Mouse (Mus musculus) embryonic facial prominence, embryonic 13.5 days (tissue): ENCODE measurements around the gene Usf3. TPM values are rescaled to one million over a fixed set of nuclear protein-coding genes. Genes with fewer than 3 reads are reported as not detected.

ENCODE experiments used
- ATAC-seq: fragments of 200-750 bp; cut with Nextera tagmentation; 2 replicates; pipeline ENCODE4 v1.8.0; 2017; ENCODE audit warnings: low read depth; ENCODE audit not compliant: insufficient number of reproducible peaks, insufficient read depth, low FRiP score, low TSS enrichment
- H3K27ac ChIP-seq: fragments of 300-500 bp; sonication (generic); 2 replicates; pipeline ENCODE4 v1.5.1; 2015; ENCODE audit warnings: moderate library complexity, mild to moderate bottlenecking, inconsistent platforms
- H3K27me3 ChIP-seq: fragments of 300-500 bp; sonication (generic); 2 replicates; pipeline ENCODE4 v1.6.1; 2015; ENCODE audit warnings: mild to moderate bottlenecking, inconsistent platforms
- H3K36me3 ChIP-seq: fragments of 300-500 bp; sonication (generic); 2 replicates; pipeline ENCODE4 v1.6.1; 2015; ENCODE audit warnings: mild to moderate bottlenecking, inconsistent platforms
- H3K4me1 ChIP-seq: fragments of 300-500 bp; sonication (generic); 2 replicates; pipeline ENCODE4 v1.6.1; 2015; ENCODE audit warnings: inconsistent platforms
- H3K4me2 ChIP-seq: fragments of 300-500 bp; sonication (generic); 2 replicates; pipeline ENCODE4 v1.6.1; 2015; ENCODE audit warnings: moderate library complexity, mild to moderate bottlenecking, inconsistent platforms
- H3K4me3 ChIP-seq: fragments of 300-500 bp; sonication (generic); 2 replicates; pipeline ENCODE4 v1.5.1; 2015; ENCODE audit warnings: mild to moderate bottlenecking, inconsistent platforms
- H3K9ac ChIP-seq: fragments of 300-500 bp; sonication (generic); 2 replicates; pipeline ENCODE4 v1.6.1; 2015; ENCODE audit warnings: mild to moderate bottlenecking, inconsistent platforms
- H3K9me3 ChIP-seq: fragments of 300-500 bp; sonication (generic); 2 replicates; pipeline ENCODE4 v1.6.1; 2016; ENCODE audit warnings: inconsistent platforms
- WGBS: fragments of 180-500 bp; shearing (Covaris S2); methylation state at CpG from one replicate; pipeline ENCODE4 v1.1.7; 2015; ENCODE audit warnings: mixed read lengths; 5-methylcytosine and 5-hydroxymethylcytosine counted together
- polyA plus RNA-seq: library from polyadenylated mRNA; unstranded; fragments of >200 nt; fragmentation: Nextera tagmentation; extraction: Ambion mirVana; gene quantifications from 2 replicates; pipeline ENCODE4 v1.2.1, GENCODE M21; 2015

Usf3 gene
- polyA plus RNA-seq, result 2.6 and 3.9 TPM in 2 replicates

- 1% methylated on average over 41 of the region's 77 CpGs for WGBS
- Histone ChIP-seq H3K9ac (peak within 1 kb of the TSS; percentile 94), H3K4me3 (peak within 1 kb of the TSS; percentile 86), H3K36me3 (no peaks in the 10 kb centered on the region), H3K27me3 (no peaks in the 10 kb centered on the region), H3K27ac (peak within 1 kb of the TSS; percentile 94), H3K4me1 (peaks cover 14% of the 10 kb centered on the region), H3K4me2 (peak within 1 kb of the TSS; percentile 63), H3K9me3 (no peaks in the 10 kb centered on the region)
- peak; percentile 76 for ATAC-seq
These were observed at the start of gene Usf3 for GRCm38 (mm10) chr16:44173155-44173941. TSS of gene Usf3 (plus strand) at chr16:44173246.

- Histone ChIP-seq H3K4me3 (no peak overlapping the region), H3K9me3 (no peaks in the 10 kb centered on the region), H3K27me3 (no peaks in the 10 kb centered on the region), H3K36me3 (no peaks in the 10 kb centered on the region), H3K27ac (no peak overlapping the region), H3K4me2 (no peak overlapping the region), H3K4me1 (peaks cover 2% of the 10 kb centered on the region; the same call in 1 of the 2 replicates), H3K9ac (no peak overlapping the region)
- no peak for ATAC-seq
- WGBS, result 83% methylated on average over 2 of the region's 2 CpGs
These were observed 49.3 kb upstream of the Usf3 start for GRCm38 (mm10) chr16:44123786-44124185.

DNA sequence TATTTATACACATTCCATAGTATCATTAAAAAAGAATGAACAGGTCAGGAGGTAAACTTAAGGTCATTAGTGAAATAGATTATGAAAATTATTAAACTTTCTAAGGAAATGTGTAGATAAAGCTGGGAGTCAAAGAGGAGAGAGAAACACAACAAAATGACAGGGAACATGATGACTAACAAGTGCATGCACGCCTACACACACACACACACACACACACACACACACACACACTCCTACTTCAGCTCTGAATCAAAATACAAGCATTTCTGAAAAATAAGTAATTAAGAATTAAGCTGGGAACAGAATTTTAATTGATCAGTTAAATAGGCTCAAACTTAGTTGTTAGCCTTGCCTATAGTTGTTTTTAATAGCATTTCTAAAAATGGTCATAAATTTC, 48.3 kb upstream of the Usf3 start:
- WGBS, result 88% methylated on average over 1 of the region's 1 CpGs
- no peak for ATAC-seq
- H3K4me3 ChIP-seq, result no peak overlapping the region
- H3K36me3 ChIP-seq, result no peaks in the 10 kb centered on the region
- no peaks in the 10 kb centered on the region for H3K9me3 ChIP-seq
- H3K4me1 ChIP-seq, result peaks cover 2% of the 10 kb centered on the region; the same call in 1 of the 2 replicates
- H3K27ac ChIP-seq, result no peak overlapping the region
- no peak overlapping the region for H3K9ac ChIP-seq
- no peaks in the 10 kb centered on the region for H3K27me3 ChIP-seq
- no peak overlapping the region for H3K4me2 ChIP-seq

GRCm38 (mm10) chr16:44125436-44125835, 47.6 kb upstream of the Usf3 start:
- Histone ChIP-seq H3K27ac (no peak overlapping the region), H3K9me3 (no peaks in the 10 kb centered on the region), H3K4me3 (no peak overlapping the region), H3K27me3 (no peaks in the 10 kb centered on the region), H3K4me2 (no peak overlapping the region), H3K9ac (no peak overlapping the region), H3K36me3 (no peaks in the 10 kb centered on the region), H3K4me1 (peaks cover 2% of the 10 kb centered on the region; the same call in 1 of the 2 replicates)
- WGBS, result 82% methylated on average over 2 of the region's 2 CpGs
- no peak for ATAC-seq

DNA sequence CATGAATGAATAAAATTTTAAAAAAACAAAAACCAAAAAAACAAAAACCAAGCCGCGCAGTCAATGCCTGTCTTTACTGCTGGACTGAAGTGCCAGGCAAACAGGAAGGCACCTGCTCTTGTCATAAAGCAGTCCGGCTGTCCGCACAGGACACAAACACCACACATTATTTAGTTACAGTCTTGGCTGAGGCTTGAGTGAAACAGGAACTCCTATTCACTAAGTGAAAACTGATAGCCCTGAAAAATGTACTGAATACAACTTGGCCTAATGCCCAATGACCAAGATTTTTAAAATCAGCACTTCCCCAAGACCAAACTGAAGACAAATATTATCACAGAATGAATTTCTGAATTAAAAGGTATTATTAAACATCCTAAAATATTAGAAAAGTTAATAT, 46.6 kb upstream of the Usf3 start:
- ATAC-seq, result no peak
- Histone ChIP-seq H3K9me3 (no peaks in the 10 kb centered on the region), H3K27me3 (no peaks in the 10 kb centered on the region), H3K36me3 (no peaks in the 10 kb centered on the region), H3K4me2 (no peak overlapping the region), H3K27ac (no peak overlapping the region), H3K4me3 (no peak overlapping the region), H3K9ac (no peak overlapping the region), H3K4me1 (peaks cover 2% of the 10 kb centered on the region; the same call in 1 of the 2 replicates)
- 67% methylated on average over 4 of the region's 4 CpGs for WGBS

DNA sequence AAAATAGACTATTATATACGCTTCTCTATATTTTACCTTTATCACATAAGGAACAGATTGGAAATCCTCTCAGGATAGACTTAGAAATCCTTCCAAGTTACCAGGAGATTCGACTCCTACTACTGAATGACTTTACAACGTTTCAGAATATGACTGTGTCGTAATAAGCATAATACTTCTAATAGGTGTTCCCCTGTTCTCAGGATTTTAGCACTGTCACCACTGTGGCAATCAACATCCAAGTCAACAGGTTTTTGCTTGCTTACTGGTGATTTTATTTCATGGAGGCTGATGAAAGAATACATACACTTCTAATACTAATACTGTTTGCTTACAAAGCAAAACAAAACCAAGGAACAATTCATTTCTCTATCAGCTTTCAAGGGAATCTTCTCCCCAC, 40.7 kb upstream of the Usf3 start:
- Histone ChIP-seq H3K9me3 (no peaks in the 10 kb centered on the region), H3K9ac (no peak overlapping the region), H3K27ac (no peak overlapping the region), H3K36me3 (no peaks in the 10 kb centered on the region), H3K4me3 (no peak overlapping the region), H3K27me3 (no peaks in the 10 kb centered on the region), H3K4me2 (no peak overlapping the region), H3K4me1 (peaks cover 4% of the 10 kb centered on the region; the same call in 1 of the 2 replicates)
- no peak for ATAC-seq
- WGBS, result 79% methylated on average over 4 of the region's 4 CpGs

DNA sequence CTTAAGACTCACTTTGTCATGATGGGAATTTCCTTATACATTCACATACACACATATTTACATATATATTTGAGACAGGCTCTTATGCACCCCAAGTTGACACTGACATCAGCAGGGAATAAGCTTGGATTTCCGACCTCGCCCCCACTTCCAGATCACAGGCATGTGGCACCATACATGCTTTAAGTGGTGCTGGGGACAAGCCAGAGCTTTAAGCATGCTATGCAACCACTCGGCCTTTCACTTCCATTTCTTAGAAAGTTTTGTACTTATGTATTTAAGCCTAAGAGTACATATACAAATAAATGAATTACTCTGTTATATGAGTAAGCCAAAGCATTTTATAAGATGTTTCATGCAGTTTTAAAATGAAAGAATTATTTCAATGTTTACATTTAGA, 39.9 kb upstream of the Usf3 start:
- Histone ChIP-seq H3K36me3 (no peaks in the 10 kb centered on the region), H3K4me1 (peaks cover 13% of the 10 kb centered on the region; the same call in 1 of the 2 replicates), H3K9me3 (no peaks in the 10 kb centered on the region), H3K4me2 (no peak overlapping the region), H3K4me3 (no peak overlapping the region), H3K27ac (no peak overlapping the region), H3K27me3 (no peaks in the 10 kb centered on the region), H3K9ac (no peak overlapping the region)
- no peak for ATAC-seq
- WGBS, result 85% methylated on average over 3 of the region's 3 CpGs

DNA sequence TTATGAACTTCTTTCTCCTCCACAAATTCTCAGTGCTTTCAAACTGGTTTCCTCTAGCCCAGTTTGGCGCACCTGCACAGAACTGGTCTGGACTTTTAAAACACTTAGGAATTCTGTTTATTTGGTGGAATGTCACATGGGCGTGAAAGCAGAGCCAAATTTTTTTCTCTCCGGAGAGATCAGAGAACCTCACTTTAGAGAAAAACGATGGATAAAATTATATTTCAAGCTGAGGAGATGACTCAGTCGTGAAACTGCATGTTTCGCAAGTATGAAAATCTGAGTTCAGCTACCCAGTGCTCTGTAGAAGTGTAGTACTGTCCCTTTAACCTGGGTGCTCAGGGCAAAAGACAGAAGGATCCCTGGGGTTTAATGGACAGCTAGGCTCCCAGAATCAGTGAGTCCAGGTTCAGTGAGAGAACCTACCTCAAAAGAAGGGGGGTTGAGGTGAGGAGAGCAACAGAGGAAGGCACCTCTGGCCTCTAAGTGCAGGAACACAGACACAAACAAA, 36.5 kb upstream of the Usf3 start:
- Histone ChIP-seq H3K4me3 (no peak overlapping the region), H3K4me1 (peaks cover 17% of the 10 kb centered on the region), H3K27ac (no peak overlapping the region), H3K36me3 (no peaks in the 10 kb centered on the region), H3K9me3 (no peaks in the 10 kb centered on the region), H3K27me3 (no peaks in the 10 kb centered on the region), H3K9ac (no peak overlapping the region), H3K4me2 (no peak overlapping the region)
- WGBS, result 85% methylated on average over 6 of the region's 6 CpGs
- ATAC-seq, result no peak

- WGBS, result 1% methylated on average over 24 of the region's 24 CpGs
- no peaks in the 10 kb centered on the region for H3K36me3 ChIP-seq
- H3K4me3 ChIP-seq, result peak overlapping the region; percentile 100
- H3K9ac ChIP-seq, result peak overlapping the region; percentile 96
- no peak; the same call in 1 of the 2 replicates for ATAC-seq
- no peaks in the 10 kb centered on the region for H3K9me3 ChIP-seq
- H3K4me1 ChIP-seq, result peaks cover 19% of the 10 kb centered on the region
- H3K27me3 ChIP-seq, result no peaks in the 10 kb centered on the region
- H3K27ac ChIP-seq, result peak overlapping the region; percentile 98
- peak overlapping the region; percentile 94 for H3K4me2 ChIP-seq
These were observed 34.6 kb upstream of the Usf3 start for GRCm38 (mm10) chr16:44138377-44138978.

DNA sequence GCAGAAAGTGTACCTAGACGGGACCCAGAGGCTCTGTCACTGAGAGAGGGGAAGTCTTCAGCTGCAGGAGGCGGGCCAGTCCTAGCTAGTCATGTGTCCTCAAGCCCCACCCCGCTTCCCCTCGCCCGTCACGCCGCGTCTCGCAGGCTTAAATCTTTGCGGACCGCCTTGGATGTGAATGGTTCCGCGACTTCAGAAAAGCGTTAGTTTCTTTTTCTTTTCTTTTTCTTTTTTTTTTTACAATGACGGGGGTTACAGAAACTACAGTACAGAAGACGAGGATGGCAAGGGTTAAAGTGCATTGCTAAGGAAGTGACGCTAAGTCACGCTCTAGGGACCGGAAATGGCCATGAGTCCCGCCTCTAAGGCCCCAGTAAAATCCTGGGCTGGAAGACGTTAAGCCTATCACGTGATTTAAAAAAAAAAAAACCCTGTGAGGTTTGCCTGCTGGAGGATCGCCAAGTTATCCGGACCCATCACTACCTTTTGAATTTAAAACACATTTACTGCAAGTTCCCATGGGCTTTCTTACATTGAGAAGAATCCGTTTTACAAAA, 34.0 kb upstream of the Usf3 start:
- ATAC-seq, result peak; percentile 84
- Histone ChIP-seq H3K9me3 (no peaks in the 10 kb centered on the region), H3K27me3 (no peaks in the 10 kb centered on the region), H3K4me2 (peak overlapping the region; percentile 94), H3K4me3 (peak overlapping the region; percentile 100), H3K9ac (peak overlapping the region; percentile 96), H3K27ac (peak overlapping the region; percentile 98), H3K4me1 (peaks cover 19% of the 10 kb centered on the region), H3K36me3 (no peaks in the 10 kb centered on the region)
- 0% methylated on average over 25 of the region's 25 CpGs for WGBS

DNA sequence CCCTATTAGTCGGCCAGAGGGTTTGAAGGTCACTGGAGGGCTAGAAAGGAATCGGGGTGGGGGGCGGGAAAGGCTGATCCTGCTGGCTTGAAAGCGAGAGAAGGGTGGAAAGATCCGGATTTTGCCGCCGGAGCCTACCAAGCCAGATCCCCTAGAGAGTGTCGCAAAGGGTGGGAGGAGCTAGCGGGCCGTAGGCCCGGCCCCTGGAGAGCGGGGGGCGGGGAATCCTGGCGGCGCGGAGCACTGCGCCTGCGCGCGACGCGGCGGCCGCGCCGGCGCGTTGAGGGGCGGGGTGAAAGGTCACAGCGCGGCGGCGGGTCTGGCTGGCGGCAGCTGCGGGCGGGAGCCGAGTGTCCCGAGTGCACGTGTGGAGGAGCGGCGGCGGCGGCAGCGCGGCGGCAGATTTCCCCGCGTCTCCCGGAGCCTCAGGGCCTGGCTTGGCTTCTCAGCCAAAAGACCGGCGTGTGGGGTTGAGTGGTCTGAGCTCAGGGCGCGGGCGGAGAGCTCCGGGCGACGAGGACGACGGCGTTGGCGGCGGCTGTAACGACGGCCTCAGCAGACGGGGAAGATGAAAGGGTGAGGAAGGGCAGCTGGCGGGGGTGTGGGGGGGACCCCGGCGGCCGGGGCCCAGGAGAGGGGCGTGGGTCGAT, 33.4 kb upstream of the Usf3 start, which contains the start of the genes Atp6v1a and Naa50:
Gene Atp6v1a (minus strand): TSS at position 170 of the 650 bp plus-strand sequence.
Gene Naa50 (plus strand): TSS at position 295 of the 650 bp plus-strand sequence.
- Histone ChIP-seq H3K27me3 (no peaks in the 10 kb centered on the region), H3K4me3 (peak within 1 kb of the TSS; percentile 100), H3K9ac (peak within 1 kb of the TSS; percentile 96), H3K36me3 (no peaks in the 10 kb centered on the region), H3K4me1 (peaks cover 19% of the 10 kb centered on the region), H3K27ac (peak within 1 kb of the TSS; percentile 98), H3K4me2 (peak within 1 kb of the TSS; percentile 94), H3K9me3 (no peaks in the 10 kb centered on the region)
- peak; percentile 90 for ATAC-seq
- WGBS, result under 1% methylated on average over 69 of the region's 71 CpGs
